Mouse (Mus musculus): Measurements from ENCODE around the gene Plxnd1.
A peak's percentile ranks its signal among the peaks of the same experiment; 100 is the strongest.

Plxnd1 gene

DNA sequence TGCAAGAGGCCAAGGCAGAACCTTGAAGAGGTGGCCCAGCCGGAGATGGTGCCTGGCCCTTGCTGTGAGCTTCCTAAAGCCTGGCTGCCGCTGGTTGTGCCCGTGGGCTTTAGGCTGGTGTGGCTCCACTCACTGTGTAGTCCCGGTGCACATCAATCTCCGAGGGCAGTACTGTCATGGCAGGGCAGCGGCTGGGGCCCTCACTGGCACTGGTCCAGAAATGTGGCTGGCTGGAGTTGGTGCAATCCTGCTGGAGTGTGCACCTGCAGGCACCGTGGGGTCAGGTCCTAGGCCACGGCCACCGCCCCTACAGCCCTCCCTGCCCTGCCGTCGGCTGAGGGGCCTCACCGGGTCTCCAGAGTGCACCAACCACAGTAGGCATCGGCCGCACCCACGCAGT is 17.0 kb downstream of the Plxnd1 start:
- no peak for DNase-seq (ENCODE audit: low spot score)

DNA sequence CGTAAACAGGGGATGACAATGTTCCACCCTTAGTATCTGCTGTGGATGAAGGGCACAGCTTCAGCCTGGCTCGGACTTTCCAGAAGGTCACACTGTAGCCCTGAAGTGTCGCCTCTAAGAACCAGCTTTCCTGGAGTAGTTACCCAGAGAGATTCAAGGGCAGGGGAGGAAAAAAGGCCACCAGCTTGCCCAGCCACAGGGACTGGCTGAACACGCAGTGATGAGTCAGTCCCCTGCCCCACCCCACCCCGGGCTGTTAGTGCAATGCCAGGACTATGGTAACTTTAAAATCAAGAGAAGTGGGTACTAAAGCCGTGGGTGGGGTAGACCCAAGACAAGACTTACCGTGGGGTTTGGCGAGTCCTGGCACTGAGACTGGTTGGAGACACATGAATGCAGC is 19.2 kb downstream of the Plxnd1 start:
- DNase-seq (ENCODE audit: low spot score), result no peak

DNA sequence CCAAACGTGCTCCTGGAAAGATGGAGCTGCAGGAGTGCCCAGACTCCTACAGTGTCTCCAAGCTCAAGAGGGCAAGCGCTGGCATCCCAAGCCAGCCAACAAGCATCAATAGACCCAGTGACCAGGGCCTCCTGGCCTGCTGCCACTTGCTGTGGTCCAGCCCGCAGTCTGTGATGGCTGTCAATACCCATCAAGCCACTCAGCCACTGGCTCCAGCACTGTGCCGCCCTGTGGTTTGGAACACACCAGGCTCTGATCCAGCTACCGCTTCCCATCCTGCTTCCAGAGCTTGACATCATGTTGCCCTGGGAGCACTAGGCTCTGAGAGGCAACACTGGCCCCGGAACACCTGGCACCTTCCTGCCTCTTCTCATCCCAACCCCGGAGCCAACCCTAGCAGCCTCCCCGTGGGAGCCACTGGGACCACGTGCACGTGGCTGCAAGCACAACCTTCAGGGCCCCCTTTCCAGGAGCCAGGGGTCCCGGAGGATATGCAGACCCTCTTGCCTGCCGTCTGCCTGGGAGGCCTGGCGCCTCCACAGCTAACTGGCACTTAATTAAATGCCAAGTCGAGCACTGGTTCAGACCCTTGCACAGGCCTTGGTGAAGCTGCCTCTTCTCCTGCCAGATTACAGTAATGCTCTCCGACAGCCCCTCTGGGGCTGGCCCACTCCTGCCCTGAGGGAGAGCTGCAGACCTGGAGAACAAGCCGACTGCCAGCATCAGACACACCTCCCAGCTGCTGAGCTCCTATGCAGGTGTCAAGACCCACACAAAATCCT is 20.7 kb downstream of the Plxnd1 start:
- DNase-seq (ENCODE audit: low spot score), result no peak

DNA sequence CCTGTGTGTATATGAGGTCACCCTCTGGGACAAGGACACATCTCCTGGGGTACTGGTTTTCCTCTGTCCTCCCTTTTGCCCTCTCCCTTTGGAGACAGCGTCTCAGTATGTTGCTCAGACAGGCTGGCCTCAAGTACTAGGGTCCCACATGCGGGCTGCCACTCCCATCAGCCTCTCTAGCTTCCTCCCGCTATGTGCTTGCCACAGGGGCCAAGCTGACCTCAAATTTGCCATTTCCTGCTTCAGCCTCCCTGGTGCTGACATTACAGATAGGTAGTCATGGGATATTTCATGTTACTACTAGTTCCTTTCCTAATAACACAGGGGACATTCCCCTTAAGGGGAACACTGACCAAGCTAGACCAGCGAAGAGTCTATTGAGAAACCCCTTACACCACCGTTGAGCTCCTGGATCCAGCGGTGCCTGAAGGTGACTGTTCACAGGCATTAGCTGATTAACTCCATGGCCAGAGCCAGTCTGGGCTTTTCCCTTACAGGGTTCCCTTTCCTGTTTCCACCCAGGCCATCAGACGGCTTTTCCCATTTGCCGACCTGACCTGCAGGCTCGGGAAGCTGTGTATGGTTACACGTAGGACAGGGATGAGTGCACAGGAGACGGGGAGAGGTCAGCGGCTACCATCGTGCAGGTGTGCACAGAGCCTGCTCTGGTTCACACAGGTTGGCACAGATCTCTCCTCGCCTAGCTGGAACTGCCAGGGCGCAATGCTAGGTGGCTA is 21.5 kb downstream of the Plxnd1 start:
- DNase-seq (ENCODE audit: low spot score), result no peak

DNA sequence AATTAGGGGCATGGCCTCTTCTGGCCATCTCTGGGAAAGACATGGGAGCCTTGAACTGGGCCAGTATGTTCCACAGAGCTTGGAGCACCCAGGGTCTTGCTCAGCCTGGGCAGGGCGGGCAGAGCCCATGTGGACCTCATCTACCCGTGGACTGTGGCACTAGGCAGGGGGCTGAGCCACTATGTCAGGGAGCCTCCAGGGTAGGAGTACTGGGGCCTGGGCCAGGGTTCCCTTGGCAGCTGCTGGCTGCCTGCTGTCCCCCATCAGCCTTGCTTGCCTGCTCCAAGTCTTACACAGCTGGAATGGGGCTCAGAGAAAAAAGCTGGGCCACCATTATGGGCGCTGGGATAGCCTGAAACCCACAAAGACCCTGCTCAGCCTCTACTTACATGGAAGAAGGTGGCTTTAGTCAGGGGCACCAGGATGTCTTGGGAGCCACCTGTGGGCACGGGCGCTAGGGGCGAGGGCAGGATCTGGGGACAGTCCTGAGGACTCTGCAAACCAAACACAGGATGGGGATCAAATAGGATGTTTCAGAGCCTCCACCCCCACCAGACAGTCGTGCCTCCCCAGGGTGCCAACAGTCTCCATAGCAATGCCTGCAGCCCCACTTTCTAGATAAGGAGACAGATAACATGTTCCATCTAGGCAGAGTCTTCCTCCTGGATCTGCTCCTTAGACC is 22.6 kb downstream of the Plxnd1 start:
- DNase-seq (ENCODE audit: low spot score), result no peak

DNA sequence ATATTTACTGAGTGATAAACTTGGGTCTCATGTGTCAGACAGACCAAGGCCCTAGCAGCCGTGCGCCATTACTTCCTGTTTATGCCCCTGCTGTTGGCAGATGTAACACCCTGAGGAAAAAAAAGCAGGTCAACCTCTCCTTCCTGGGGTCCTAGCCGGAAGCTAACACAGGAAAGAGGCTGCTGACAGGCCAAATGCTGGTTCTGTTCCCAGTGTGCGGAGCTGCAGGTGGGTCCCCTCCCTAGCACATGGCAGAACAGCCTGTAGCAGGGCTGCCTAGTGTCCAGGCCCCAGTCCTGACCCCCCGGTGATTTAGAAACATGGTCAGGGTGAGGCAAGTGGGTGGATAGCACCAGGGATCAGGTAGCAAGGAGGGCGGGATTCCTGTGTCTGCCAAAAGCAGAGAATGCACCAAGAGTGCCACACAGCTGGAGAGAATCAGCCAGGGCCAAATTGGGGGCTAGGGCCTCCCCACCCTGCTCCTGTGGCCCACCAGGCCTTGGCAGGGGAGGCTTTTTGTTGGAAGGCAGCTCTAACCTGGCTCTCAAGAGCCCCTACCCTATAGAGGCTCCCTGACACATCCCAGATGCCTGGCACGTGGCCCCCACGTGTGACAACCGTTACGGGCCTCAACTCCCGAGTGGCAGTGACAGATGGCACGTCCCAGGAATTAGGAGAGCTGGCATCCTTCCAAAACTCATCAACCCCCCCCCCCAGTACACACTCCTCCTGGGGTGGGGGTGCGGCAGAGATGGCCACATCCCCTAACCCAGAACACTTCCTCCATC is 23.3 kb downstream of the Plxnd1 start:
- DNase-seq (ENCODE audit: low spot score), result peak; percentile 70

DNA sequence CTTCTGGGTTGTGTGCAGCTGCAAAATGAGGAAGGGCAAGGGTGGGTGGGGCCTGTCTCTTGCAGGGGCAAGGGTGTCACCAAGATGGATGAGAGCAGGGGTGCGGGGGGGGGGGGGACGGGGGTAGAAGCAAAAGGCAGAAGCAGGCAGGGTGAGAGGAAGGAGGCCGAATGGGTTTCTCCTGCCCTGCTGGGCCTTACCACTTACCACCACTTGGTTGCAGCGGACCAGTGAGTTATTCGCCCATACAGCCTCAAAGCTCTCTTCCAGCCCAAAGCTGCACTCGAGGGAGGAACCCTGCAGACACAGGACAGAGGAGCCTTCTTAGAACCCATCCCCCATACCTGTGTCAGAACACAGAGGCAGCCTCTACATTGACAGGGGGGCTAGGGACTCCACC is 24.9 kb downstream of the Plxnd1 start:
- DNase-seq (ENCODE audit: low spot score), result no peak

DNA sequence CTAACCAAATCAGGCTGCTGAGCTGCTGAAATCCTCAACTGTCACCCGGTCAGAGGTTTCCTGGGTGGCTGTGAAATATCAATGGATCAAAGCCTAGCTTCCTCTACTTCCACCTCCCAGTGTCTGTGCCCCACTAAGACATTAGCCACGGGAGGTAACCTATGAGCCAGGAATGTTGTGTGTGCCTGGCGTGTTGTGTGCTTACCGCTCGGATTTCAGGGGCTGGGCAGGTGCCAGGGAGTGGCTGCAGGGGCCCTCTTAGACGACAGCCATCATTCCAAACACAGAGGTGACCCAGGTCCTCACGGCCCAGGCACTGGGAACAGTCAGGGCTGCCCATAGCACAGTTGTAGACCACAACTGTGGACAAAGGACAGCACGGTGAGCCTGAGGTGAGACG is 25.7 kb downstream of the Plxnd1 start:
- no peak for DNase-seq (ENCODE audit: low spot score)

DNA sequence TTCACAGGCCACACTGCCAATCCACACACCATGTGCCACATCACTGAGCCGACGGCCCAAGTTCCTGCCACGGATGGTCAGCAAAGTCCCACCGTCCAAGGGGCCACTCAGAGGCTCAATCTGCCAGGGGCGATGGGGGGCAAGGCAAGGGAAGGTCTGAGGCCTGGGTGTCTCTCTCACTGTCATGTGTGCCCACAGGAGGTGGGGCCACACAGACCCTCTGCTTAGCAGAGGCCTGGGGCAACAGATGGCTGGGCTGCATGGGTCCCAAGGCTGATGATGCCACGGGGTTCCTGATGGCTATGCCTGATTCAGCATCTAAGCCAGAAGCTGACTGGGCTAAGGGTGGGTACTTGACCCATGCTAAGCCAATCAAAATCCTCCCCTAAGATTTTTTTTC is 26.1 kb downstream of the Plxnd1 start:
- DNase-seq (ENCODE audit: low spot score), result no peak

DNA sequence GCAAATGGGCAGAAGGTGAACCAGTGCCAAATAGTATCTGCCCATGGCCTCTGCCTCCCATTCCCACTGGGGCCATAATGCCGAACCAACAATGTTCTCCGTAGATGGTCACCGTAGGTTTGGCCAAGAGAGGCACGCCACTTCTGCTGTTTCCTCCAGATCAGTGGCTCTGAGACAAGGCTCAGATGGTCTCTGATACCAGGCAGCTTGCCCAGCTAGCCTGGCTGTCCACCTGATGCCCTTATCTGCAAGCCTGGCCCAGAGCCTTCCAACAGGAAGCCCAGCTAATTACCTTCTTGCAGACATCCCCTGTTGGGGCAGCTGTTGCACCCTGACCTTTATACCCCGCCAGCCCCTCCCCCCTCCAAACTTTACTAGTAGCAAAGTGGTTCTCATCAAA is 26.7 kb downstream of the Plxnd1 start:
- no peak for DNase-seq (ENCODE audit: low spot score)

DNA sequence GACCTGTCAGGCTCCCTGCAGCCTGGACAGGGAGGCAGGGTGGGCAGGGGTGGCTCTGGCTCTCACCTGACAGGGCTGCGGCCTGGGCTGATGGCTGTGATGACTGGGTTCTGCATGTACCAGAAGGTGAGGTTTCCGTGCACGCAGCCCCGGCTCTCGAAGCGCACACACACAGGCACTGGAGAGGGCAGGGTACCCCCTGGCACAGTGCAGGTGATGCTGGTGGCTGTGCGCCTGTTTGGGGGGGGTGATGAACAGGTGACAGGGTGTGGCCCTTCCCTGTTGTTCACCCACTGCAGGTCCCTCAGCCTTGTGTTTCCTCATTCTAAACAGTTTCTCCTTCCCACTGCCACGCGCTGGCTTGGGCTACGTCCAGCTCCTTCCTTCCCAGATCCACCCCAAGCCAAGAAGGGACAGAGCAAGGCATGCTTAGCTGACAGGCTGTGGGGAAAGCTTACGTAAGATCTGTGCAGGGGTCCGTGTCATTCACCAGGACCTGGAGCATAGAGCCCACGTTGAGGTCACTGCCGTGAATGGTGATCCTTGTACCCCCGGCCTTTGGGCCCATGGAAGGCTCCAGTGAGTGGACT is 27.4 kb downstream of the Plxnd1 start:
- no peak for DNase-seq (ENCODE audit: low spot score)

DNA sequence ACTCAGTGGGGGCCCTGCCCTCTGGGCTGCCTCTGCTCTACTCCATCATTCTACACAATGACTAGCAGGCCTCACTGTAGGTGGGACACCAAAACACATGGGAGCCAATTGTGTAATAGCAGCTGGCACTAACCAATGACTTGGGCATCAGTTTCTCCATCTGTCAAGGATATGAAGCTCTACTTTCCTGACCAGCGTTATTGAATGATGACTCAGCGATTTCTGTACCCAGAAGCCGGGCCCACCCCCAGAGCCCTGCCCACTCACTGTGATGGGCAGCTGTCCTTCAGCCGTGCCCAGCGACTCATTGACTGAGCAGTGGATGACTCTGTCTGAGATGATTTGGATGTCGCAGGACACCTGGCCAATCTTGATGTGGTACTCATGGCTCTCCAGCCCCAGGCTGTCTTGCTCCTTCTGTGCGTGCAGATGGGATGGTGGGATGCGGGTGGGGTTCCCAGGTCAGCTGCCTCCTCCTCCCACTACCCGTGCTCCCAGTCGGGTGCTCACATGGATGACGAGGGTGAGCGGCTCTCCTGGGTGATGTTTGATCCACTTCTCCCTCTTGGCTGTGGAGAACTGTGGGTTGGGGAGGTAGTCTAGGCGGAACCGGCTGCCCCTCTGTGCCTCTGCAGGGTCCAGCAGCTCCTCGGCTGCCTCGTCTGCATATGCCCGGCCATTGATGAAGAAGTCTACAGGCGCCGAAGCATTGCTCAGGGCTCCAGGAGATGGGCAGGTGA is 28.4 kb downstream of the Plxnd1 start:
- no peak for DNase-seq (ENCODE audit: low spot score)

DNA sequence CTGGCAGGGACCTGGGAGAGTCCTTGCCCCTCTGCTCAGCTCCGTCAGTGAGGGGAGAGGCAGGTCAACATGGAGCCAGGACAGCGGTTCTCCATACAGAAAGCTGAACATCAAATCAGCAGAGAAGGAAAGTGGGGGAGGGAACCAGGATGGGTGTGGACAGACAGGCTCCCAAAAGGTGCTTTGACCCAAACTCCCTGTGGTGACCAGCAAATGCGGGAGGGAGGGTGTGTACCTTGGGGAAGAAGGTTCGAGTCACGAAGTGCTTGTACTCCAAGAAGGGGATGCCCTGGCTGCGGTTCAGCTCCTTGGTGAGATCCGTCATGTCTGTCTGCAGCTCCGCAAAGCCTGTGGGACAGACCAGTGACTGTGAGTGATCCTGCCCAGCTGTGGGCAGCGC is 31.1 kb downstream of the Plxnd1 start:
- DNase-seq (ENCODE audit: low spot score), result no peak

DNA sequence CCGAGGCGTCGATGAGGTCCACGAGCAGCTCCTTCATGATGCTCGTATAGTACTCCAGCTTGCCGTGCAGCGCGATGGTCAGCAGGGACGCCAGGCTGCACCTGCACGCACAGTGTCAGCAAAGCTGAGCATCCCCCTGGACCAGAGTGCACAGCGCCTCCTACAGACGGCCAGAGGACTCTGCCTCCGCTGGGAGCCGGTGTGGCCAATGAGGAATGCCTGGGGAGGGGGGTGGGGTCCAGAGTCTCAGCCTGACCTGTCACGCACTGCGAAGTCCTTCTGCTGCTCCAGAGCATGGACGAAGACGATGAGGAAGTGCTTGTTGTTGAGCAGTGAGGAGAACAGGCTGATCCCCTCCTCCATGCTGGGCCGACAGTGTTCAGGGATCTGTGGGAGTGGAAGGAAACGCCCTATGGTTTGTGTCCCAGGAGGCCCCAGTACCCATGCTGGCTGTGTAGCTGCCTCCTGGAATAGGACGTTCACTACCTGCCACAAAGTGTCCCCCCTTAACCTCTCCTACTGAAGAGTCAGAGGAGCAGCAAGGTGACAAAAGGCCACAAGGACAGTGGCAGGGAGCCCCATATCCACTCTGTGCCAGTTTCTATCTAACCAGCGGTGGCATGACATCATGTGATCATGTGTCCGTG is 32.2 kb downstream of the Plxnd1 start:
- DNase-seq (ENCODE audit: low spot score), result no peak

DNA sequence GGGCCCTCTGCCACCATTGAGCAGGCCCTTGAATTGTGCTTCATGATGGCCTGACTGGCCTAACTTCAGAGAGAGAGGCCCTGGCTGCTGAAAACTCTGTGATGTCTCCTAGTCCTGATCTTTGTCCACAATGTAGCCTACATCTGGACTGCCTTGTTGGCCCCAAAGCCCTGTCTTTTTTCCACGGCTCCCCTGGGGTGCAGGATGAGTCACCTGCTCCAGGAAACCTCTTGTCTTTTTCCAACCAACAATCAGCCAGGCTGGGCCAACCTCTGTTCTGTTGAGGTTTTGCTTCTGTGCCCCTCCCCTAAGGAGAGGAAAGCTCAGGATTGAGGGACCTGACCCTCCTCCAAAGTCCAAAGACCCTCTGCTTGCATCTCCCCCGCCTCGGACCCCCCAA is 33.1 kb downstream of the Plxnd1 start:
- no peak for DNase-seq (ENCODE audit: low spot score)

DNA sequence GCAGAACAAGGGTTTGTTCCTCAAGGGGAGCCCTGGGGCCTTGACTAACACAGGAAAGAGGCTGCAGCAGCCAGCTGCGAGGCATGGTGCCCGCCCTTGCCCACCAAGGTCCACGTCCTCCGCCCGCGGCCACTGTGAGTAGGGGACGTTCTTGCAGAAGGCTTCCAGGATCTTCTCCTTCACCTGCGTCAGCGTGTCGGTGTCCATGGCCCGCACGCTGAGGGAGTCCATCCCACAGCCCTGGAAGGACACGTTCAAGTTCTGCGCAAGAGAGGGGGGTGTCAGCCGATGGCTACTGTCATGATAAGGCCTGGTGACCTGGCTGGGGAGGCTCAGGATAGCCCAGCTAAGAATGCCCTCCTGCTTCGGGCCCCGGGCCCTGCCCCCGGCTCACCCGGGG is 34.5 kb downstream of the Plxnd1 start:
- DNase-seq (ENCODE audit: low spot score), result no peak

DNA sequence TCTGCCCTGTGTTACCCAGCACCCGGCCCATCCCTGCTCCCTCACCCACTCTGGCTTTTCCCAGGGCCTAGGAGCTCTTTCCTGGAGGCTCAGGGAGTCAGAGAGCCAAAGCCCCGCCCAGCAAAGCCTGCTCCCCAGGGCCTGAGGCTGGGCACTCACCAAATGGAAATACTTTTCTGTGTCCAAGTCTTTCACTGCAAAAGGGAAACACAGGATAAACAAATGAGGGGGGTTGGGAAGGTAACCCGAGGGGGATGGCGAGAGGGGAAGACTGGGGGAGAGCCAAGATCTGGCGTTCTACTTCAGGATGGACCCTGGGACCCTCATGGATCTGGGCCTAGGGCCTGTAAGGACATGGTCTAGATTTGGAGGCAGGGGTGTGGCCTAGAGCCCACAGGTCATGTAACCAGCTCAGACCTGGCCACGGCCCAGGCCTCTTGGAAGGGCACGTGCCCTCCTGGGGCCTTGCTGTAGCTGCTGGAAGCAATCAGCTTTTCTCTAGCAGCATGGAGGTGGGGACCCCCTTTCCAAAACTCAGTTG is 35.6 kb downstream of the Plxnd1 start:
- DNase-seq (ENCODE audit: low spot score), result peak; percentile 90

DNA sequence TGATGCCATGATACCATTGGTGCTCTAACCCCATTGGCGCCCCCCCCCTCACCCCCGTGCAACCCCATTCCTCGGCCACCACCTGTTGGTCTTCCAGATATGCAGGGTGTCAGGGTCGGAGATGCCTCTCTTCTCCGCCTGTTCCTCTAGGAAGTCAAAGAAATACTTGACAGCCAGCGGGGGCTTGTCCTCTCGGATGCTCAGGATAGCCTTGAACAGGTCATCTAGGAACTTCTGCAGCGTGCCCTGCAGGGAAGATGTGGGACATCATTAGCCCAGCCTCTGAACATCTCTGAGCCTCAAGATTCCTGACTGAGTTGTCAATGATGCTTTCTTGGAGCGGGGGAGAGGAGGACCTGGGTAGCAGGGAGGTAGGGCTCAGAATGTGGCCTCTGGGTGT is 36.4 kb downstream of the Plxnd1 start:
- no peak for DNase-seq (ENCODE audit: low spot score)

DNA sequence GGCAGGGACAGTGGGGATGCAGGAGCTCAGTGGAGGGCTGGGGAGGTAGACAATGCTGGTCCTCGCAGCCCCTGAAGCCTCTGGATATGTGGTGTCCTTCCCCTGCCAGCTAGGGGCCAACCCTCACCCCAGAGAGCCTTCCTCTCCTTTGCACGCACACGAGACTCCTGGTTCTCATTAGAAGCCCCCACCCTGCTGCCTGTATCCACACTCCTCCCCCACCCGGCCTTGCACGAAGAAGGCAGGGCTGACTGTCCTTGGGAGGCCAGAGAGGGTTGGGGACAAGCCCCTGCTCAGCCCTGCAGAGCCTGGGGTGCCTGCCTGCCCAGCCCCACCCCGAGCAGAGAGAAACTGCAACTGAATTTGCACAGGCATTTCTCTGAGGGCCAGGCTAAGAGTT is 37.1 kb downstream of the Plxnd1 start:
- DNase-seq (ENCODE audit: low spot score), result no peak

DNA sequence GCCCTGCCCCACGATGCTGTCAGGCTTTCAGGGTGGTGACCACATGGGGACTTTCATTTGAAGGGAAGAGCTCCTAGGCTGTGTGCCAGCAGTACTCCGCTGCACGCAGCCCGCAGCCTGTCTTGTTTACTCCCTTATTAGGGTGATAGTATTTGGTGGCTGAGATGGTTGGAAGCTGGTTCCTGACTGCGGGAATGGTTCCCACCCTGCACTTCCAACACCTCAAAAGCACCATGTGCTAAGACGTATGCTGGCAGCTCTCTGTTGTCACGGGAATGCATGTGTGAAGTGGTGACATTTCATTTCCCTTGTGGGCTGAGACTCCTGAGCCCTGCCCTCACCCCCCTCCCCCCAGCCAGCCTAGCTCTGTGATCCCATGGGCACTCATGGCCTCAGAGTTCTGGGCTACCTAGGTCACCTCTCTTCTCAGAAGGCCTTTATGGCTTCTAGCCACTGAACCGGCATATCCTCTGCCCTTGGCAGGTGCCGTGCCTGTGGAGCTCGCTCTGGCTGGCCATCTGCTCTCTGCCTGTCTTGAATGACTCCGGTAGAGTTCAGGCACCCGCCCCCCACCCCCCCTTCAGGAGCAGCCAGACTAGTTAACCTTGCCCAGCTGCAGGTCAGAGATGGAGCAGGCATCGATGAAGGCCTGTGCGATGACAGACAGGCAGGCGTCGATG is 37.7 kb downstream of the Plxnd1 start:
- DNase-seq (ENCODE audit: low spot score), result peak; percentile 79
